ENCODE assay signal across 9 mouse cellular contexts in the genomic region with DNA sequence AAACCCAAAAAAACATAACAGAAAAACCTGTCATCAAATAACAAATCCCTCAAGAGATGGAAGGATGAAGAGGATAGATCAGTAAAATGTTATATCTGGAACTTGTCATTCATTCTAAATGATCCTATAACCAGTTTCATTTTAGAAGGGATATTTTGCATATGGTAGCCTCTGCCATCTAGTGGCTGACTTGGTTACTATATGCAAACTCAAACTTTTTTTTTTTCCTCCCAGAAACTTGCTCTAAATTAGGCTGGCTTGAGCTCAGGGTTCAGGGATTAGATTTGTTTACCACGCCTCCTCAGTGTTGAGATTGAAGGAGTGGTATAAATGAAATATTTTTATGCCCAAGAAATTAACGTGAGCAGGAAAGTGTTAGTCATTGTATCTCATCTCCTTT. TPM values are rescaled to one million over a fixed set of nuclear protein-coding genes. Genes with fewer than 3 reads are reported as not detected.
A peak's percentile ranks its signal among the peaks of the same experiment; 100 is the strongest.
DNase-seq lines count a peak whose midpoint lies in the region; ATAC-seq and TF ChIP-seq lines count a peak whose summit lies in the region.
"Had no signal": no experiment of that assay in that cellular context is flagged by ENCODE, and none has a peak within 500 bp of the region (broad histone marks: within the 10 kb centered on the region; RNA-seq: fewer than 3 reads in every experiment).

No protein-coding gene starts in this region.

- intact Hi-C loops in left cerebral cortex, adult 2 months (cut with DNase I): loop anchor here (2.0 to 10.0 kb wide), 4 partner anchors 142 to 502 kb away; a partner anchor contains a TSS
- intact Hi-C loops in gastrocnemius, postnatal 36 days (cut with DNase I): loop anchor here (5.0 kb wide), 1 partner anchor 498 kb away; no protein-coding TSS in a partner anchor

- H3K4me3 ChIP-seq in left cerebral cortex, adult 2 months: no peak overlapping the region
- H3K4me3 ChIP-seq: embryonic facial prominence, embryonic 13.5 days had no signal

- peak; percentile 21 for DNase-seq in cerebellum, adult 9-10 months
- no peak for DNase-seq in cerebellum, adult 9-11 months
- DNase-seq in left cerebral cortex, adult 2 months (ENCODE audit: extremely low spot score in 1 of 2, low spot score in 2 of 2): no peak
- no peak for DNase-seq in left cerebral cortex, adult 11 months (ENCODE audit: low spot score)
- DNase-seq in ZHBTc4 (ENCODE audit: low read depth, low spot score): peak; percentile 44
- DNase-seq in gastrocnemius, postnatal 36 days: no peak
- DNase-seq in left cerebral cortex, adult 18-20 months (ENCODE audit: low spot score in 2 of 2): no peak

- no peak overlapping the region for H3K27ac ChIP-seq in left cerebral cortex, adult 2 months
- H3K27ac ChIP-seq: embryonic facial prominence, embryonic 13.5 days had no signal

- peak; percentile 95 for ATAC-seq in megakaryocyte progenitor cell, adult 5-6 weeks (replicated peaks; ENCODE audit: poor library complexity)

- TF ChIP-seq CTCF in left cerebral cortex, adult 2 months (IDR thresholded peaks at IDR 0.05): peak; percentile 78

RNA-seq across cellular contexts. Expression of a gene that starts 27.3 kb away (rescaled TPM):
- total RNA-seq in left cerebral cortex, adult 2 months (2021): not detected
- not detected in 2 replicates for total RNA-seq in megakaryocyte progenitor cell, adult 5-6 weeks (2015)
- not detected in 2 replicates for total RNA-seq in megakaryocyte progenitor cell, adult 5-6 weeks (2017)
- not detected for total RNA-seq in gastrocnemius, postnatal 36 days (2021)
- not detected for total RNA-seq in left cerebral cortex, adult 18-20 months (2021)

Comparison
In these comparisons a context has a peak if more than half of its experiments do, and no peak if none do; other contexts are left out.
1. DNase-seq: peak in cerebellum, adult 9-10 months (single experiment) and ZHBTc4 (single experiment); none in cerebellum, adult 9-11 months (single experiment), left cerebral cortex, adult 2 months (0 of 2), left cerebral cortex, adult 11 months (single experiment), gastrocnemius, postnatal 36 days (0 of 2) and left cerebral cortex, adult 18-20 months (0 of 2).